In the genomic region with DNA sequence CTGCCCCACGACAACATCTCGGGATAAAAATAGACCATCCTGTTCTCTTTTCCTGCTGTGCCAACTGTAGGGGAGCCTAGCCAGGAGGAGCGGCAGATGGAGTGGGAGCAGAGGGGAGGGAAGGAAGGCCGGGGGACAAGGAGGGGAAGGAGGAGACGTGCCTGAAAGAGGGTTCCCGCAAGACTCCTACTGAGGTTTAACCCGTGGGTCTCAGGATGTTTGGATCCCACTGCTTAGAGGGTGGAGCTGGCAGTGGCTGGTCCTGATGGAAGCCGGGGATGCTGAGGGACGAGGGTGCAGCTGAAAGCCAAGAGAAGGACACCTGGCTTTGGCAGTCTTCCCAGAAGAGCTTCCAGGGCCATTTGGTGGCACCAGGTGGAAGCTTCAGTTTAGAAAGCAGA, we compare ENCODE assay signal across 20 mouse cellular contexts. TPM values are rescaled to one million over a fixed set of nuclear protein-coding genes. Genes with fewer than 3 reads are reported as not detected.
DNase-seq lines count a peak whose midpoint lies in the region; ATAC-seq and TF ChIP-seq lines count a peak whose summit lies in the region.
"Had no signal": no experiment of that assay in that cellular context is flagged by ENCODE, and none has a peak within 500 bp of the region (broad histone marks: within the 10 kb centered on the region; RNA-seq: fewer than 3 reads in every experiment).

No protein-coding gene starts in this region.

- peak; percentile 67 for DNase-seq in hindbrain, postnatal 0 days (ENCODE audit: low spot score)
- peak; percentile 65 to 67 for DNase-seq in right cerebral cortex, postnatal 10 days (ENCODE audit: low spot score in 2 of 2)
- DNase-seq in right cerebral cortex, postnatal 25 days, result no peak
- DNase-seq in cerebellum, postnatal 10 days, result peak; percentile 91 to 92
- DNase-seq in spleen, adult 12 weeks (ENCODE audit: low spot score), result no peak
- no peak for DNase-seq in thymus, adult 2 months
- DNase-seq: kidney, postnatal 14 days; lung, postnatal 14 days; right cerebral cortex, postnatal 14 days had no signal

- no peak for ATAC-seq in hindbrain, postnatal 0 days
- no peak for ATAC-seq in hindbrain, embryonic 12.5 days (ENCODE audit: low FRiP score)
- no peak for ATAC-seq in activated CD4-positive, CD25-positive, alpha-beta regulatory T cell, adult 4 months
- ATAC-seq: intestine, postnatal 0 days had no signal

- peaks cover 25% of the 10 kb centered on the region for H3K4me1 ChIP-seq in hindbrain, postnatal 0 days (ENCODE audit: insufficient read depth, low read length)
- peaks cover 37% of the 10 kb centered on the region for H3K4me1 ChIP-seq in hindbrain, embryonic 12.5 days
- no peaks in the 10 kb centered on the region for H3K4me1 ChIP-seq in thymus, adult 2 months (replicated peaks; ENCODE audit: control insufficient read depth, insufficient read depth, low read length)
- H3K4me1 ChIP-seq: liver, embryonic 15.5 days had no signal

- H3K4me2 ChIP-seq in hindbrain, postnatal 0 days (ENCODE audit: low read depth, low read length), result 0 out of 2 replicates have a peak overlapping the region, but pooled peaks have one; percentile 11
- H3K4me2 ChIP-seq in hindbrain, embryonic 12.5 days (replicated peaks), result no peak overlapping the region
- H3K4me2 ChIP-seq: limb, embryonic 12.5 days; liver, embryonic 15.5 days had no signal

- peaks cover 7% of the 10 kb centered on the region; the same call in 1 of the 2 replicates for H3K27me3 ChIP-seq in hindbrain, postnatal 0 days (ENCODE audit: insufficient read depth, low read length)
- H3K27me3 ChIP-seq in hindbrain, embryonic 12.5 days, result peaks cover 59% of the 10 kb centered on the region
- no peaks in the 10 kb centered on the region; the same call in 1 of the 2 replicates for H3K27me3 ChIP-seq in thymus, adult 2 months (ENCODE audit: control insufficient read depth, insufficient read depth, low read length)

- 15% methylated on average over 9 of the region's 9 CpGs for WGBS in hindbrain, postnatal 0 days
- 27% methylated on average over 9 of the region's 9 CpGs for WGBS in hindbrain, embryonic 12.5 days
- WGBS in thymus, adult 2 months, result 28% methylated on average over 9 of the region's 9 CpGs

- TF ChIP-seq POLR2A in thymus, adult 2 months (IDR thresholded peaks at IDR 0.05; ENCODE audit: control insufficient read depth, extremely low read depth, insufficient read depth, low read length, poor library complexity), result no peak

- no peaks in the 10 kb centered on the region for H3K36me3 ChIP-seq in hindbrain, postnatal 0 days (ENCODE audit: insufficient read depth, low read length)
- no peaks in the 10 kb centered on the region for H3K36me3 ChIP-seq in hindbrain, embryonic 12.5 days
- H3K36me3 ChIP-seq in thymus, adult 2 months (ENCODE audit: control insufficient read depth, insufficient read depth, low read length), result no peaks in the 10 kb centered on the region
- H3K36me3 ChIP-seq: limb, embryonic 12.5 days; liver, embryonic 15.5 days; midbrain, embryonic 10.5 days had no signal

- no peak overlapping the region for H3K9ac ChIP-seq in hindbrain, postnatal 0 days (replicated peaks; ENCODE audit: low read length)
- no peak overlapping the region for H3K9ac ChIP-seq in hindbrain, embryonic 12.5 days
- H3K9ac ChIP-seq: limb, embryonic 12.5 days; liver, embryonic 15.5 days had no signal

- H3K9me3 ChIP-seq in hindbrain, postnatal 0 days (ENCODE audit: low read length), result no peaks in the 10 kb centered on the region
- no peaks in the 10 kb centered on the region for H3K9me3 ChIP-seq in hindbrain, embryonic 12.5 days (replicated peaks)
- H3K9me3 ChIP-seq: limb, embryonic 12.5 days; liver, embryonic 15.5 days; midbrain, embryonic 10.5 days had no signal

- no peak overlapping the region for H3K4me3 ChIP-seq in hindbrain, postnatal 0 days (ENCODE audit: low read length)
- no peak overlapping the region for H3K4me3 ChIP-seq in hindbrain, embryonic 12.5 days
- no peak overlapping the region for H3K4me3 ChIP-seq in thymus, adult 2 months (ENCODE audit: control insufficient read depth, insufficient read depth, low read length)
- H3K4me3 ChIP-seq: limb, embryonic 12.5 days; liver, embryonic 15.5 days; midbrain, embryonic 10.5 days had no signal

- 0 out of 2 replicates have a peak overlapping the region, but pooled peaks have one; percentile 7 for H3K27ac ChIP-seq in hindbrain, postnatal 0 days
- H3K27ac ChIP-seq in hindbrain, embryonic 12.5 days, result no peak overlapping the region
- no peak overlapping the region for H3K27ac ChIP-seq in thymus, adult 2 months (ENCODE audit: control insufficient read depth, insufficient read depth, low read length)
- H3K27ac ChIP-seq: limb, embryonic 12.5 days; liver, embryonic 15.5 days; midbrain, embryonic 10.5 days had no signal

- no peak for TF ChIP-seq CTCF in hindbrain, postnatal 0 days (IDR thresholded peaks at IDR 0.05; ENCODE audit: low read depth)
- no peak for TF ChIP-seq CTCF in thymus, adult 2 months (IDR thresholded peaks at IDR 0.05; ENCODE audit: borderline replicate concordance, control insufficient read depth, extremely low read depth, insufficient read depth, low read length, poor library complexity)

RNA-seq across cellular contexts. Expression of gene 1700025C18Rik, which starts 17.2 kb away (rescaled TPM):
- not detected in 2 replicates for total RNA-seq in hindbrain, postnatal 0 days (2014; rRNA removed)
- polyA plus RNA-seq in hindbrain, postnatal 0 days (2015; fragmentation: Nextera tagmentation; extraction: Ambion mirVana), result not detected in 2 replicates
- polyA plus RNA-seq in hindbrain, embryonic 12.5 days (2016; fragmentation: Nextera tagmentation; extraction: Ambion mirVana), result not detected in 2 replicates
- not detected in 2 replicates for polyA plus RNA-seq in thymus, adult 2 months (2012; rRNA removed)
- not detected for polyA plus RNA-seq in activated CD4-positive, CD25-positive, alpha-beta regulatory T cell, adult 4 months (2017; shearing (Covaris generic))
- total RNA-seq: adrenal gland, adult 18-20 months; ES-E14 had no signal
- polyA plus RNA-seq: gonadal fat pad, adult 2 months; heart, embryonic 14.5 days; hindbrain, embryonic 11.5 days; intestine, postnatal 0 days; limb, embryonic 12.5 days; liver, embryonic 15.5 days; midbrain, embryonic 10.5 days had no signal

RNA-seq across cellular contexts. Expression of gene Cd40, which starts 18.0 kb away (rescaled TPM):
- total RNA-seq in hindbrain, postnatal 0 days (2014; rRNA removed), result 3.8 and 7.3 TPM in 2 replicates
- polyA plus RNA-seq in hindbrain, postnatal 0 days (2015; fragmentation: Nextera tagmentation; extraction: Ambion mirVana), result 4.8 and 5.4 TPM in 2 replicates
- 5.4 and 6.8 TPM in 2 replicates for polyA plus RNA-seq in hindbrain, embryonic 12.5 days (2016; fragmentation: Nextera tagmentation; extraction: Ambion mirVana)
- polyA plus RNA-seq in thymus, adult 2 months (2012; rRNA removed), result 44.5 and 52.1 TPM in 2 replicates
- 1 to 10 TPM; 1.2 to 1.7 TPM for polyA plus RNA-seq in activated CD4-positive, CD25-positive, alpha-beta regulatory T cell, adult 4 months (2017; shearing (Covaris generic))

RNA-seq across cellular contexts. Expression of gene Ncoa5, which starts 38.7 kb away (rescaled TPM):
- total RNA-seq in hindbrain, postnatal 0 days (2014; rRNA removed), result 60.8 and 101 TPM in 2 replicates
- 55.5 and 56.3 TPM in 2 replicates for polyA plus RNA-seq in hindbrain, postnatal 0 days (2015; fragmentation: Nextera tagmentation; extraction: Ambion mirVana)
- 126 and 129 TPM in 2 replicates for polyA plus RNA-seq in hindbrain, embryonic 12.5 days (2016; fragmentation: Nextera tagmentation; extraction: Ambion mirVana)
- 72.3 and 73.7 TPM in 2 replicates for polyA plus RNA-seq in thymus, adult 2 months (2012; rRNA removed)
- 10 to 100 TPM; 21.6 to 34.8 TPM for polyA plus RNA-seq in activated CD4-positive, CD25-positive, alpha-beta regulatory T cell, adult 4 months (2017; shearing (Covaris generic))

Comparison
In these comparisons a context has a peak if more than half of its experiments do, and no peak if none do; other contexts are left out.
1. DNase-seq: peak in hindbrain, postnatal 0 days (single experiment), right cerebral cortex, postnatal 10 days (2 of 2) and cerebellum, postnatal 10 days (2 of 2); none in right cerebral cortex, postnatal 25 days (single experiment), spleen, adult 12 weeks (single experiment) and thymus, adult 2 months (single experiment).